Mouse (Mus musculus) right cerebral cortex, postnatal 10 days (tissue): ENCODE measurements around the gene 4933409G03Rik.
"Not testable (repeated sequence)": the region's sequence is repeated elsewhere in the genome, so short reads cannot be mapped to it uniquely, and the experiment has no call there.

Experiments
- DNase-seq, 2 experiments: peaks; one replicate each; pipeline ENCODE4 v3.0.0; 2021; ENCODE audit warnings: low spot score in 2 of 2

Gene 4933409G03Rik

GRCm38 (mm10) chr2:68582113-68582512 lies at the start of gene 4933409G03Rik:
Gene 4933409G03Rik (plus strand): TSS chr2:68582413.
- no peak for DNase-seq

GRCm38 (mm10) chr2:68544190-68544589 lies 38.0 kb upstream of the 4933409G03Rik start:
- DNase-seq, result no peak

GRCm38 (mm10) chr2:68560821-68561220 lies 21.4 kb upstream of the 4933409G03Rik start:
- peak; percentile 26 to 31 for DNase-seq

DNA sequence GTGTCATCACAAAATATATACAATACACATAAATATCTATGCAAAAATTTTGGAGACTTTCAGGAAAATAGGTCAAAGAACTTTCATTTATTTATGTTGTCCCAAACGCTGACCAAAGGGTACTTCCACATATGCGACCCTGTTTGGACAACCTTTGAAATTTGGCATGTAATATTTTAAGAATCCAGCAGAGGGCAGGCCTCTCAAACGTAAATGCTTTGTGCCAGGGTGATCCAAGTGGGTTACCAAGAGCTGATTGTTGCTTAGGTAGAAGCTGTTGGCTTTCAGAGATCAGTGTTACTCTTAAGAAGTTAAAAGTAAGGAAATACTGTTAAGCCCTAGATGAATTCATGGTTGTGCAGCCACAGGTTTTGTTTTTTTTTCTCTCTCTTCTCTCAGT lies 18.9 kb upstream of the 4933409G03Rik start:
- peak; percentile 42 to 48 for DNase-seq

- DNase-seq, result peak; percentile 53 to 60
These were observed 13.9 kb upstream of the 4933409G03Rik start for GRCm38 (mm10) chr2:68568361-68568760.

GRCm38 (mm10) chr2:68572340-68572739 lies 9.9 kb upstream of the 4933409G03Rik start:
- peak in 1 of 2 experiments; percentile 33 for DNase-seq

- DNase-seq, result no peak
These were observed 10.6 kb downstream of the 4933409G03Rik start for GRCm38 (mm10) chr2:68592765-68593164.

DNA sequence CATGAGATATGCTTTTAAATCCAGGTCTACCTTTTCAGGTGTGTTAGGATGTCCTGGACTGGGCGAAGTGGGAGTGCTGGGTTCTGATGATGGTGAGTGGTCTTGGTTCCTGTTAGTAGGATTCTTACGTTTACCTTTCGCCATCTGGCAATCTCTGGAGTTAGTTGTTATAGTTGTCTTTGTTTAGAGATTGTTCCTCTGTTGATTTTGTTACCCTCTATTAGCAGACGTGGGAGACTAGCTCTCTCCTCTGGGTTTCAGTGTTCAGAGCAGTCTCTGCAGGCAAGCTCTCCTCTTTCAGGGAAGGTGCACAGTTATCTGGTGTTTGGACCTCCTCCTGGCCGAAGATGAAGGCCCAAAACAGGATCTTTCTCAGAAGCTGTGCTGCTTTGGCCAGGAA lies 74.0 kb downstream of the 4933409G03Rik start, which contains the start of gene 4932414N04Rik:
TSS of gene 4932414N04Rik (plus strand) at position 301 of the 400 bp plus-strand sequence.
- not testable (repeated sequence) for DNase-seq
